Mouse (Mus musculus) liver (tissue): Measurements from ENCODE around the gene Elf4.
A peak's percentile ranks its signal among the peaks of the same experiment; 100 is the strongest.

ENCODE experiments used
- DNase-seq: peaks from one replicate; pipeline ENCODE4 v3.0.0-alpha.2; 2020; ENCODE audit warnings: mixed read lengths

The Elf4 gene

GRCm38 (mm10) chrX:48435477-48435900 lies 27.4 kb downstream of the Elf4 start:
- DNase-seq = peak; percentile 24

GRCm38 (mm10) chrX:48434251-48434650 lies 28.7 kb downstream of the Elf4 start:
- no peak for DNase-seq

GRCm38 (mm10) chrX:48433527-48433899 lies 29.4 kb downstream of the Elf4 start:
- DNase-seq = peak; percentile 50

- DNase-seq = no peak
These were observed 30.1 kb downstream of the Elf4 start for GRCm38 (mm10) chrX:48432599-48433526.

- DNase-seq = peak; percentile 29
These were observed 33.4 kb downstream of the Elf4 start for GRCm38 (mm10) chrX:48429538-48429937.

- DNase-seq = no peak
These were observed 33.8 kb downstream of the Elf4 start for GRCm38 (mm10) chrX:48429100-48429499.

GRCm38 (mm10) chrX:48428642-48429041 lies 34.3 kb downstream of the Elf4 start:
- no peak for DNase-seq

- no peak for DNase-seq
These were observed 34.7 kb downstream of the Elf4 start for GRCm38 (mm10) chrX:48428241-48428640.

GRCm38 (mm10) chrX:48425280-48425679 lies 37.7 kb downstream of the Elf4 start:
- DNase-seq = peak; percentile 66

GRCm38 (mm10) chrX:48424583-48424982 lies 38.3 kb downstream of the Elf4 start:
- DNase-seq = peak; percentile 49

GRCm38 (mm10) chrX:48423671-48424070 lies 39.3 kb downstream of the Elf4 start:
- no peak for DNase-seq

GRCm38 (mm10) chrX:48422986-48423385 lies 39.9 kb downstream of the Elf4 start:
- DNase-seq = peak; percentile 75

GRCm38 (mm10) chrX:48418417-48418816 lies 44.5 kb downstream of the Elf4 start:
- DNase-seq = no peak

GRCm38 (mm10) chrX:48414291-48414690 lies 48.6 kb downstream of the Elf4 start:
- no peak for DNase-seq

GRCm38 (mm10) chrX:48412629-48413028 lies 50.3 kb downstream of the Elf4 start:
- DNase-seq = no peak

GRCm38 (mm10) chrX:48410388-48410776 lies 52.5 kb downstream of the Elf4 start:
- DNase-seq = no peak

- DNase-seq = peak; percentile 90
These were observed 53.1 kb downstream of the Elf4 start for GRCm38 (mm10) chrX:48409611-48410387.

GRCm38 (mm10) chrX:48405141-48405540 lies 57.8 kb downstream of the Elf4 start:
- DNase-seq = peak; percentile 12

- DNase-seq = no peak
These were observed 62.9 kb downstream of the Elf4 start for GRCm38 (mm10) chrX:48399994-48400393.

- DNase-seq = no peak
These were observed 73.6 kb downstream of the Elf4 start for GRCm38 (mm10) chrX:48389380-48389779.

GRCm38 (mm10) chrX:48385927-48386326 lies 77.0 kb downstream of the Elf4 start:
- no peak for DNase-seq

GRCm38 (mm10) chrX:48383643-48384042 lies 79.3 kb downstream of the Elf4 start:
- peak; percentile 49 for DNase-seq

- DNase-seq = no peak
These were observed 95.1 kb downstream of the Elf4 start for GRCm38 (mm10) chrX:48367841-48368240.
